Mouse (Mus musculus): Measurements from ENCODE around the gene Prokr2. TPM values are rescaled to one million over a fixed set of nuclear protein-coding genes. Genes with fewer than 3 reads are reported as not detected.

The Prokr2 gene
- total RNA-seq (2021) = under 1 TPM; 0.08 to 0.11 TPM

DNA sequence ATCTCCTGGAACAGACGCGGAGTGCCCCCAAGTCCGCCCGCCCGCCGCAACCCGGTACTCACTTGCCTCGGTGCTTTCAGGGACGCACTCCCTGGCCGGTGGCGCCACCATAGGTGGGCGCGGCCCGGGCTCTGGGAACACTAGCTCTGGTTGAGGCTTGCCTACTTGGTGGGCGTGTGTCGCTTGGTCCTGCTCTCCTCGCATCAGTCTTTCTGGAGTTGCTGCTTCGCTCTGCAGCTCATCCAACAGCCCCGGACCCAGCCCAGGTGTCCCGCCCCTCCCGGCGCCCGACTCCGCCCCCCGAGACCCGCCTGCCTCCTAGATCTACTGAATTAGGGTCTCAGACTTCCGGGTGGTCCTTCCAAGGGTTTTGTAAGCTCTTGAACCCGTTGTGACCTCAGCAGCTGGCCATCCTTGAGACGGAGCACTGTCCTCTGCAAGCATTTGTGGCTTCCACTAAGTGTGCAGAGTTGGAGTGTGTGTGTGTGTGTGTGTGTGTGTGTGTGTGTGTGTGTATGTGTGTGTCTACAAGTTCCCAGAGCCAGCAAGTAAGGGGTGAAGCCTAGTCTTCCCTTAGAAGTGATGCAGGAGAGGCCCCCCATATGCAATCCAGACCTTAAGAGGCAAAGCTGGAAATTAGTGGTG, at the start of gene Prokr2:
TSS of gene Prokr2 (minus strand) at position 254 of the 645 bp plus-strand sequence.
- no peak for DNase-seq (ENCODE audit: low spot score)

GRCm38 (mm10) chr2:132427160-132427941, 42.1 kb upstream of the Prokr2 start:
- no peak for DNase-seq (ENCODE audit: low spot score)
- intact Hi-C loops (cut with DNase I) = no loop called here

More for the DNA sequence above, at the start of gene Prokr2:
- intact Hi-C loops (cut with DNase I) = loop anchor here (5.0 kb wide), 1 partner anchor 102 kb away; no protein-coding TSS in a partner anchor

DNA sequence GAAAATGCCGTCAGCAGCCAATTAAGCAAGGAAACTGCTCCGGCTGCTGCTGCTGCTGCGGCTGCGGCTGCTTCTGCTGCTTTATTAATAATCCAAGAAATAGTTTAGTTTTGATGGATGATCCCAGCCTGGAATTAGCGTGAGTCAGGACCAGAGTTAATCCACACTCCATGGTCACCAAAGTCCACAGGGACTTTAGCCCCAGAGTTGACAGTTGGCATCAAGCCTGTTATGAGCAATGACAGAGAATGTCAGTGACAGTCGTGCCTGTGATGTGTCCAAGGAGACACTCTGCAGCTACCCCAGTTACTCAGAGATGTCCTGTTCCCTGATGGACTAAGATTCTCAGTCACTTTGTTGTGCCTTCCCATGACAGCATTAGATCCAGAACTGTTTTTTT, 40.3 kb upstream of the Prokr2 start:
- intact Hi-C loops (cut with DNase I) = no loop called here
- DNase-seq (ENCODE audit: low spot score) = no peak

GRCm38 (mm10) chr2:132423411-132424047, 38.3 kb upstream of the Prokr2 start:
- DNase-seq (ENCODE audit: low spot score) = no peak
- intact Hi-C loops (cut with DNase I) = no loop called here

DNA sequence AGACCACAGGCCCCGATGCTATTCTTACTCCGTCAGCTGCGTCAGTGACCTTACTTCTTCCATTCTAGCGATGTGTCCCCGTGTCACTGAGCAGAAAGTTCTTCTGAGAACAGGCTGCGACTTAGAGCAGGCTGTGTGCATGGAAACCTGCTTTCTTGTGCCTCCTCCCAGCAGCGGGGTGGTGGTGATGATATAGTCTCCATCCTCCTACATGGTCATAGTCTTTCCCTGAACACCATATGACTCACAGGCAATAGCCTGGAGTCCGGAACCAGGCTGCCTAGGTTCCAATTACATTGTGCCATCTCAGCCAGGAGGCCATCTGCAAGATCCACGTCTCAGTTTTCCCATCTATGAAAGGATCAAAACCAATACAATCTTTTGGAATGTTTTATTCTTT, 37.6 kb upstream of the Prokr2 start:
- no peak for DNase-seq (ENCODE audit: low spot score)
- intact Hi-C loops (cut with DNase I) = no loop called here

DNA sequence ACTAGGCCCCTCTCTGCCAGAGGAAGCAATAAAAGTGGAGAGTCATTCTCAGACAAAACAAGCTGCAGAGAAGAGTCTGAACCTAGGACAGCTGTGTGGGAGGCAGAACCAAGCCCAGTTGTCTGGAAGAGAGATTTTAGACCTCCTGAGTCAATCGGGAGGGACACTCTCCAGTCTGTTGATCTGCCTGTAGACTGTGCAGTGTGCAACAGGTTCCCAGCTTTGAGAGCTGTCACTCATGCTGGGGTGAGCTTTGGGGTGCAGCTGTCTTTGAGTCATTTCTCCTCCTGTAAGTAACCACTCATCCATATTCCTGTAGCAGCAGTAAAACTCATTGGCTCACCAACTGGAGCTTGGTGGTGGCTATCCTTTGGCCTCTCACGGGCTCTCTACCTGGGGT, 33.2 kb upstream of the Prokr2 start:
- intact Hi-C loops (cut with DNase I) = no loop called here
- no peak for DNase-seq (ENCODE audit: low spot score)

- no peak for DNase-seq (ENCODE audit: low spot score)
- intact Hi-C loops (cut with DNase I) = no loop called here
Measured at GRCm38 (mm10) chr2:132410126-132410525, 24.9 kb upstream of the Prokr2 start.

GRCm38 (mm10) chr2:132398136-132398535, 12.9 kb upstream of the Prokr2 start:
- intact Hi-C loops (cut with DNase I) = no loop called here
- DNase-seq (ENCODE audit: low spot score) = no peak

- intact Hi-C loops (cut with DNase I) = no loop called here
- DNase-seq (ENCODE audit: low spot score) = no peak
Measured at GRCm38 (mm10) chr2:132395753-132396152, 10.5 kb upstream of the Prokr2 start.

DNA sequence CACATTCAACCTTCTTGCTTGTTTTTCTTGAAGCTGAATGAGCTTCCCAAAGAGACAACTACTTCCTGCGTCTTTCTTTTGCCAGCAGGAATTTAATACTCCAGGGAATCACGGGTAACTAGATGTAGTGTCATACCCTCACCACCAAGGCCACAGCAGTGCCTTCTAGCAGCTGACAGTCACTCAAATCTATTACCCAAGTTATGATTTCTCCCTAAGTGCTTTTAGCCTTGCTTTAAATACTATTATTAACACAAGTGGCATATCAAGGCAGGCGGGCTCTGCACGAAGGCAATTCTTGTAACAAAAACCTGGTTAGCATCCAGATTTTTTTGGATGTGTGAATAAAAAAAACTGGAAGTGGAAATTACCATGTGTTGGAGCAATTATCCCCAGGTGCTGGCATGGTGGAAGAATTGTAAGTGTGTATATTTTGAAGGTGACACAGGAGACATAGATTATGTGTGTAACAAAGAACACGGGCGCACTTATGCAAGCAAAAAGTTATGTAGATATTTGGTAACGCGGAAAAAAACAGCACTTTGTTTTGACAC, 5.4 kb upstream of the Prokr2 start:
- intact Hi-C loops (cut with DNase I) = no loop called here
- DNase-seq (ENCODE audit: low spot score) = no peak

DNA sequence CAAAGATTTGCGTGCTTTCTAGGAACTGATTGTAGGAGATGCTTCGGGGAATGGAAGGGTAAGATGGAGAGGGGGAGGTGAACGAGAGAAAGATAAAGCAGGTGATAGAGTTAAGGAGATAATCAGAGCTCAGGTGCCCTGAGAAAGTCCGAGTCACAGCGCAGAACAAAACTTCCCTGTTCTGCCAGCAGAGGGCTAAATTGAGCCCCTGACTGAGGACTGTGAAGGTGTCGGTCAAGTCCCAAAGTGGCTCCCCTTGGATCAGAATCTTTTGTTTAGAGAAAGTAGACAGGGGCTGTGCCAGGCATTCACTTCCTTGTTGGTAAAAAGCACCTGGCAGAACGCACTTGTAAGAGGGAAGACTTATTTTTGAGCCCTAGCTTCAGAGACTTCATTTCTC, 4.3 kb upstream of the Prokr2 start:
- intact Hi-C loops (cut with DNase I) = loop anchor here (5.0 kb wide), 1 partner anchor 98 kb away; no protein-coding TSS in a partner anchor

GRCm38 (mm10) chr2:132384511-132385193, 595 bp downstream of the Prokr2 start:
- no peak for DNase-seq (ENCODE audit: low spot score)
- intact Hi-C loops (cut with DNase I) = loop anchor here (5.0 kb wide), 1 partner anchor 103 kb away; no protein-coding TSS in a partner anchor

More for the DNA sequence above, 4.3 kb upstream of the Prokr2 start:
- DNase-seq (ENCODE audit: low spot score) = no peak

DNA sequence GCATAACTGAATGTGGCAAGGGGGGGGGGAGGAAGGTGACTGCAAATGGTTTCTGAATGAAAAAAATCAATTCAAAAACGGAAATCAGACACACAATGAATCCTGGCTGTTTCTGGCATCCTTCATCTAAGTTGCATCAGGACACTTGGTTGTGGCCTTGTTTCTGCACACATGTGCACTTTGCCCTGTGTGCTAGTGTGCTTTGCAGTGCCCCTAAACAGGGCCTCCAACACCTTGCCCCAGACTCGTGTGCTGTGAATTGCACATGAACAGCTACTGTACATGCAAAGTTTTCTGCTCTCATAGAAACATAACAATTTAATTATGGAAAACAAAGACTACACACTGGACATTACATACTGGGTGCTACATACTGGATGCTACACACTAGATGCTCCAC, 2.9 kb downstream of the Prokr2 start:
- intact Hi-C loops (cut with DNase I) = no loop called here
- DNase-seq (ENCODE audit: low spot score) = no peak

GRCm38 (mm10) chr2:132379690-132380089, 5.6 kb downstream of the Prokr2 start:
- no peak for DNase-seq (ENCODE audit: low spot score)
- intact Hi-C loops (cut with DNase I) = no loop called here

GRCm38 (mm10) chr2:132378602-132379150, 6.6 kb downstream of the Prokr2 start:
- DNase-seq (ENCODE audit: low spot score) = no peak
- intact Hi-C loops (cut with DNase I) = no loop called here

GRCm38 (mm10) chr2:132377436-132377835, 7.8 kb downstream of the Prokr2 start:
- intact Hi-C loops (cut with DNase I) = no loop called here

GRCm38 (mm10) chr2:132375721-132376120, 9.5 kb downstream of the Prokr2 start:
- intact Hi-C loops (cut with DNase I) = no loop called here
- no peak for DNase-seq (ENCODE audit: low spot score)

More at GRCm38 (mm10) chr2:132377436-132377835, 7.8 kb downstream of the Prokr2 start:
- DNase-seq (ENCODE audit: low spot score) = no peak

- no peak for DNase-seq (ENCODE audit: low spot score)
- intact Hi-C loops (cut with DNase I) = no loop called here
Measured at GRCm38 (mm10) chr2:132375135-132375534, 10.1 kb downstream of the Prokr2 start.

DNA sequence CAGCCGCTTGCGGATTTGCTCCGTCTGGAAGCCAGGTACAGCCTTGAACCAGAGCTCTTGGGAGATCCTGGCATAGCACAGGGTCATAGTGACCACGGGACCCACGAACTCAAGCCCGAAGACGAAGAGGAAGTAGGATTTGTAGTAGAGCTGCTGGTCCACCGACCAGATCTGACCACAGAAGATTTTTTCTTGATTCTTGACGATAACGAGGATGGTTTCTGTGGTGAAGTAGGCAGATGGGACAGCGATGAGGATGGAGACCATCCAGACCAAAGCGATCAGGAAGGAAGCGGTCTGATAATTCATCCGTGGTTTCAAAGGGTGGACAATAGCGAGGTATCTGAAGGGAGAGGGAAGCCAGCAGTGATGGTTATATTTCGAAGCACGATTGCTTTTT, 11.5 kb downstream of the Prokr2 start:
- intact Hi-C loops (cut with DNase I) = no loop called here
- DNase-seq (ENCODE audit: low spot score) = no peak

- no peak for DNase-seq (ENCODE audit: low spot score)
- intact Hi-C loops (cut with DNase I) = no loop called here
Measured at GRCm38 (mm10) chr2:132368433-132368832, 16.8 kb downstream of the Prokr2 start.

Measured in heart, postnatal 25 days (tissue).